Mouse (Mus musculus): ENCODE measurements around the gene Bmp2k.
"Not testable (repeated sequence)": the region's sequence is repeated elsewhere in the genome, so short reads cannot be mapped to it uniquely, and the experiment has no call there.

Gene Bmp2k

DNA sequence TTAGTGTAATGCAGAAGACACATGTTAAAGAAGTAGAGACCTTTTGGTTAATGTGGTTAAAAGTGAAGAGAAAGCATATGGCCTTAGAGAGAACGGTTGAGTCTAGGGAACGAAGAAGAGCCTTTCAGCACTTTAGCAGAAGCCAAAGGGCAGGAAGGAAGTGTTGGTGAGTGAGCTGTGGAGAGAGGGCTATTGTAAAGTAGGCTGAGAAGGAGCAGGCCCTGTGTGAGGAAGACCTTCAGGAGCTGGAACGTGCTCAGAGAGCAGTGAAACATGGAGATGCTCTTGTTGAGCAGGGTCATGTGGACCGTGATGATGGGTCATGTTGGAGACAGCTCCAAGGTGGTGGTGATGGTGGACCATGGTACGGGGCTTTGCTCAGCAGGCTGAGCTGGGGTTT is 4.8 kb downstream of the Bmp2k start:
- DNase-seq (ENCODE audit: low read depth) = no peak

DNA sequence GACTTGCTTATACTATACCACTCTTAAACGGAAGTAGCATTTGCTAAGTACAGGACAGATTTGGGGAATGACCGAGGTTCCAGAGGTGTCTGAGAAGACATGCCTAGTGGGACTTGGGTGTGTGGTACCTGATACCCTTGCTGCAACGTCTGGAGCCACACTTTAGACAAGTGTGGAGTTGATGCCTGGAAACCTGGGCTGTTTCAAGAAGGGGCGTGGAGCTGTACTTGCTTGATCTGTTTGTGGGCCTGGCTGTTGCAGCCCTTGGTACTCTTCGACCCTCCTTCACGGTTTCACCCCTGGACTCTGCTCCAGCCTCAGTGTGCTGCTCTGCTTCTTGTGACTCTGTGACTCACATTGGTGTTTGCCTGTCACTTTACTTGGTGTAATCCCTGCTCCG is 5.4 kb downstream of the Bmp2k start:
- DNase-seq (ENCODE audit: low read depth) = no peak

DNA sequence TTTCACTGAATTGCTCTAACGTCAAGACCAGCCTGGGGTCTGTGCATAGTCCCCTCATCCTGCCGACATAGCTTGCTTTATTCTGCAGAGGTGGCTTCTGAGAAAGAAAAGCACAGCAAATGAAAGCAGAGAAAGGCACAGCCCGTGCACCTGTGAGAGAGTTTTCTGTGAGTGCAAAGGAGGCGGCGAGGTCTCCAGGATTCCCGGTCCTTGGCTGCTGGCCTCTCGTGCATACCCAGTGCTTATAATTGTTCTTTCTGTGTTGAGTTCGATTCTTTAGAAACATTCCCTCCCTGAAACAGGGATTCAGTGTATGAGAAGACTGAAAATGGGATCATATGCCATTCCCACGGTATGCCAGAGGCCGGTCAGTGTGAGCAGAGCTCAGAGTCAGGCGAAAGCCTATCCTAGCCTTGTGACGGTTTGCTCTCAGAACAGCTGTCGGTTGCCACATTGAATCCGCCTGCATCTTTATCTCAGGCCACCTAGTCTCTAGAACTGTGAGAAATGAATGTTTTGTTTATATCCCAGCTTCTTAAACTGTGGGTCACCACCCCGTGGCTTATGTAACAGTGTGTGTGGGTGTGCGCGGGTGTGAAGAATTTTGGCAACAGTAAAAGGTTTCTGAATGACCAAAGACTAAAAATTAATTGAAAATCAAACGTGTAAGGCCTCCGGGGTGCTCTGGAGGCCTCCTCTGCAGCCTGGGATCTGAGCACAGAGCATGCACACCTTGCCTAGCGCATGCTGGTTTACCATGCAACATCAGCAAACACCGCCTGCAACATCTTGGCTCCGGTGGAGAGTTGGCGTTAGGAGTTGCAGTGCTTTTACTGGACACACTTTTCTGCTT is 6.9 kb downstream of the Bmp2k start:
- DNase-seq (ENCODE audit: low read depth) = peak; percentile 20

DNA sequence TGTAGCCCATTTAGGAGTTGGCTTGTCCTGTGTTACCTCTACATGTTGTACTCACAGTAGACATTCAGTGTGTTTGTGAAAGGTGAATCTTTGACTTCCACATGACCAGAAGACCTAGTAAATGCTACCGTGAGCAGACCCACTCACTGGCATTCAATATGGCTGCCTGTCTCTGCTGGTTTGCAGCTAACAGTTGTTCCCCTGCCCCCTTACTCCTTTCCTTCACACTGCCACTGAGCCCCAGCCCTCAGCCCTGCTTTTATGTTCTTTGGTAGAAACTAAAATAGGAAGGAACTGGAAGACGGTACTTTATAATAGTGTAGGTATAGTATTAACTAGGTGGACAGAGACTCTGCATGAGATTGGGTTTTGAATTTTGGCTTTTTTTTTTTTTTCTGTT is 8.4 kb downstream of the Bmp2k start:
- DNase-seq (ENCODE audit: low read depth) = no peak

DNA sequence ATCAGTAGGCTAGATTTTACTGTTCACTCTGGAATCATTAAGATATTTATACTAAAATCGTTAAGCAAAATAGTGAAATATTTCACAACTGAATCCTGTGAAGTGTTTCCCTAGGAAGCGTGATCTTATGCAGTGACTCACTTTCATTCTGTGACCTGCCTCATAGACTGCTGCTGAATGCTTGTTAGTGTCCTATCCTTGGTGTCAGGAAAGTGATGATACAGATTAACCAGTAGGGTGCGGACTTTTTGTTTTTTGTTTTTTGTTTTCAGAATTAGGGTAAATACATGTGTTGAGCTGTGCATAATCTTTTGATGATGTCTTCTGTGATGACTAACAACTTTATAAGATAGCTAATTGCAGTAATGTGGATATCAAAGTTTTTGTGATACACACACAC is 9.4 kb downstream of the Bmp2k start:
- no peak for DNase-seq (ENCODE audit: low read depth)

DNA sequence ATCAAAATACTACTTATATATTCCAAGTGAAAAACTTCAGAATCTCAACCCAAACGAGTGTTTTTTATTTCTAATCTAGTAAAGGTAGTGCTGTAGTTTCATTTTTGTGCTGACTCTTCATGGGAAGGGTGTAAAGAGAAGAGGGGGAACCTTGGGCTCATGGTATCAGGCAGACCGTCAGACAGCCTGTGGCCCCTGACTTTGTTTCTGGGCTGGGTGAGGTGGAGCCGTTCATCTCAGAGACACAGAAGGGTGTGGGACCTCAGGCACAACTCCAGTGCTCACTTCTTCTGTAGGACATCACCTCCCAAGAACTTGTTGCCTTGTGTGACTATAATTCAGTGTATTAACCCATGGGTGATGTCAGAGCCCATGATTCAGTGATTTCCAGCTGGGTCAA is 10.0 kb downstream of the Bmp2k start:
- DNase-seq (ENCODE audit: low read depth) = no peak

DNA sequence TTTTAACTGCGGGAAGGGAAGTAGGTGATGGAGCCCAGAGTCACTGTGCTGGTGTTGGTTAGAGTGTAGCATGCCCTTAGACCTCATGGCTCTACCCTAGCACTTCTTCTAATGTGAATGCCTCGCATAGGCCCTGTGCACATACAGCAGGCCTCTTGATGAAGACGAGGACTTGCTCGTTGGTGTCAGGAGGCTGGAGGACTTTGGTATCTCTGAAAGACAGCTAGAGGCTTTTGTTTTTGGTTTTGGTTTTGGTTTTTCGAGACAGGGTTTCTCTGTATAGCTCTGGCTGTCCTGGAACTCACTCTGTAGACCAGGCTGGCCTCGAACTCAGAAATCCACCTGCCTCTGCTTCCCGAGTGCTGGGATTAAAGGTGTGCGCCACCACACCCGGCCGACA is 11.7 kb downstream of the Bmp2k start:
- not testable (repeated sequence) for DNase-seq (ENCODE audit: low read depth)

DNA sequence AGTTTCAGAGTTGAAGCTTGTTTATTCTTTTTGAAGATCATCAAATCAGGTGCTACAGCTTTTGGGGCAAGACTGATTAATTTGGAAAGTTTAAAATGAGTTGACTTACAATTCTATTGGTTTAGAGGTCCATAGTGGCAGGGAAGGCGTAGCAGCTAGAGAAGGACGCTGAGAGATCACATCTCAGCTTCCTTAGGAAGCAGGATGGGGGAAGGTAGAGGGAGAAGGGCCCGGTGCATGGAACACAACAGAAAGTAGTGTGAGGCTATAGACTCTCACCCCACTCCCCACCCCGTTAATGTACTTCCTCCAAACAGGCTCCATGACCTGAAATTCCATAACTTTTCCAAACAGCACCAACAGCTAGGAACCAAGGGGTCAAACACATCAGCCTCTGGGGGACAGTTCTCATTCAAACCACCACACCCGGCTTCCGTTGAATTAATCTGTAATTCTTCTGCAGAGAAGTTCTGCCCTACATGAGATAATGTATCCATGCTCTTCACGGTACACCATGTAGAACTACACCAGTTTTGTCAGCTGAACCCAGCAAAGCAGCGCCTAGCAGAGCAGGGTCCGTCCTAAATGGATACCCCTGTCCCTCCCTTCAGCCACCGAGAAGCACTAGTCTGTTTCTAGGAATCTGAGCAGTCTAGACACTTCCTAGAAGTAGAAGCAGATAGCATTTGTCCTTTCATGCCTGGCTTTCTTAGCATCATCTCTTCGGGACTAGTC is 12.3 kb downstream of the Bmp2k start:
- DNase-seq (ENCODE audit: low read depth) = no peak

DNA sequence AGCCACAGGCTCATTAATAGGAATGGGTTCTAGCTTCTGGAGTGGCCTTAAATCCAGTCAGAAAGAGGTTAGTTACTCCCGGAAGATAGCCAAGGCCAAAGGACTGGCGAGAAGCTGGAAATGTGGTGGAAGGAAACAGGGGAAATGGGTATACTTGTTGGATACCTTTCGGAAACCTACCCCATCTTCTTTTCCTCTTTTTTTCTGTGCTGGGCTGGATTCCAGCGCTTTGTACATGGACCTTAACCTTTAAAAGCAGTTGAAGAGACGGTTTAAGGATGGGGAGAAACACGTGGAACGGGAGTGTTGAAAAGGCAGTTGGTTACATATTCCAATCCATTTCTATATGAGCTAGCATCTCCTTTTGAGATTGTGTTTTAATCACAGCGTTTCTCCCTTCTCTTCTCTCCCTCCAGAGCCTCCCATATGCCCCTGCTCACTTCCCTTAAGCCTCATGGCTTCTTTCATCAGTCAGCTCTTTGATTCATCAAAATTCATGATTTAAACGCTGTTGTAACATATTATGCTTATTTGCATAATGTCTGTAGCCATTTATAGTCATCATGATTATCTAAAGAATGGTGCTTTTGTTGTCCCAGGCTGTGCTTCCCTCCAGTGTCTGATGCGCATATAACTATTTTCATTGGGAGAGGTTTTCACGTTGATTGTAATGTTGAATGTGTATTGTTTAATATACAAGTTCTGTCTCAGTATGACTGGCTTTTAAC is 18.5 kb downstream of the Bmp2k start:
- DNase-seq (ENCODE audit: low read depth) = no peak

DNA sequence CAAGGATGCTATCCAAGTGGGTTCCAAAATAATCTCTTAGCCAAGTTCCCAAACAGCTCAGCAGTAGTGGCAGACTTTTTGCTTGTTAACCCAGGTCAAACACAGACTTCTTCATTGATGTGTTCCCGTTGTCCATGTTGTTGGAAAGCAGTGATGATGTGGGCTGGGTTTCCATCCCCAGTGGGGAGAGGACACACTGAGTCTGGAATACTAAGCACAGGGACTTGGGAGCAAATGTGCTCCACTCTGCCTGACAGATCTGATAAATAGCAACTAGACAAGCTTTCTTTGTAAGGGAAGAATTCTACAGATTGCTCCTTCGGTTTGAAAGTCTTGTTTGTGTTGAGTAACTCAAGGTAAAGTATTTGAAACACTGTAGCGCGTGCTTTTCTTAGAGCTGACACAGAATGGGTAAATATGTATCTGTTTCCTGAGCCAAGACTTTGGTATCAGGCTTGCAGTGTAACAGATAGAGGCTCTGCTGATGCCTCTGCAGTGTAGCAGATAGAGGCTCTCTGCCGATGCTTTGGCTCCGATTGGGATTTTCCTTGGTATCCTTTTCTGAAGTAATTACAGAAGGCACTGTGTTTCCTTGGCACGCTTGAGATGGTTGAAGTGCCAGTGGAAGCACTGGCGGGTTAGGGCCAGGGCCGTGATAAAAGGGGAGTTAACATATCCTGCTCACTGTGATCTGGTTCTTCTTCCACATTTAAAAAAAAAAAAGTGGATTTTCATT is 19.5 kb downstream of the Bmp2k start:
- no peak for DNase-seq (ENCODE audit: low read depth)

DNA sequence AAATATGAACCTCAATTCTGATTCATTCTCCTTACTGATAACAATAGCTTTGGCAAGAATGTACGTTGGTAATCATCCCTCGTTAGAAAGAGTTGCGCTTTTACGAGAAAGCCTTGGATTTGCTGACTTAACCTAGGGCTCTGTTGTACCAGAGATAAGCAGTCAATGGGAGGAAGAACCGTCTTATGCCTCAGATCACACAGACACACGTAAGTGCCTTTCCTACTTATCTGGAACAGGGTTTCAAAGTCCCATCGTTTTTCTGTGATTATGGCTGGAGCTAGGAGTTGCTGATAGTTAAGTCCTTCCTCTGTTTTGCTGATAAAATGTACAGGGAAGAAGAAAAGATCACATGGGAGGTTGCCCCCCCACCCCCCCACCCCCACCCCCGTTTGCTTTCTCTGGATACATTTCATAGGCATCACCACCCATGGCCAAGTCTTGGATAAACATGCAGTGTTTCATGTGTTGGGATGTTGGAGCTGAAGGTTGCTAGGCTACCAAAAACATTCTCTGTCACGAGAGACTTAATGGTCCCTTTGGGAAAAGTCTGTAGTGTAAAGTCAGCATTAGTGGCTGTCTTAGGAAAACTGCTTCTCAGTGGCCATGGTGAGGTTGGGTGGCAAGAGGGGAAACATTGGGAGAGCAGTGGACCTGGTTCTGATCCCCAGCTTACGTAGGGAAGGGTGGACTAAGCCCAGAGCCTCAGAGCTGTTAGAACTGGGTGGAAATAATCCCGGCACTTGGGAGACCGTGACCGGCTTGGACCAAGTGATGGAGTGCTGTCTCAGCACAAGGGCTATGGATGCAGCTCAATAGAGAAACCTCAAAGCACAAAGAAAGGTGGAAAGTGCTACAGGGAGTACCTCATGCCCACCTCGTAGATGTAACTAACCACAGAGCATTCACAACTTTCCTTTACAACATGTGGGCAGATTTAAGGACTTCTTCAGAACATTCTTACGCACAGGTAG is 25.1 kb downstream of the Bmp2k start:
- DNase-seq (ENCODE audit: low read depth) = no peak

DNA sequence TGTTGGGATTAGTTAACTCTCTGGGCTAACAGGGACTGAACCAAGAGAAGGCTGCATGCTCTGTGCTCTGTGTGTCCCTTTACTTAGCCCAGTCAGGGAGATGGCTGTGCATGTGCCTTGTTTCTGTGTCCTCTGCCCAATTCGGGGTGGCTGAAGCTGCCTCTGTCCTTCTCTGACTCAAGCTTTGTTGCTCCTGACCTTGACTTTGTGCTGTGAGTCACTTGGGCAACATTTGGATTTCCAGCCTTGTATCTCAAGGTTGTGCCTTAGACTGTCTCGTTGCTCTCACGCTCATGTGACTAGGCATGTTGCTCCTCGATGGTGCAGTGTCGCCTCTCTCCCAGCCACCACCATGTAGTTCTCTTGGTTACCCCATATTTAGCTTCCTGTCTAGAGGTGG is 27.3 kb downstream of the Bmp2k start:
- DNase-seq (ENCODE audit: low read depth) = peak; percentile 24

DNA sequence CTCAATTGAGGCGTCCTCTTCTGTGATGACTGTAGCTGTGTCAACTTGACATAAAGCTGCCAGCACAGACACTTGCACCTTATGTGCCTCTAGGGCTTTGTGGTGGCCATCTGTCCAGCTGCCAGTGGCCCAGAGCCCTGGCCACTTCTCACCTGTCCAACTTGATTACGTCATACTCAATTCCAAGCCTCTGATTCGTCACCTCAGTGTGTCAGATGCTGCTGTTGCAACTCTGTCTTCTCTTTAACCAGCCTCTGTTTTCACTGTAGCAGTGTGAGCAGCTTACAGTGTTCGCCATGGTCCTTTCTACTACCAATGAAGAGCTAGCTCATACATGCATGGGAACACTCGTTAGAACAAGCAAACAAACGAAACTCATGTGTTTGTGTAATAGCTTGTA is 28.2 kb downstream of the Bmp2k start:
- peak; percentile 24 for DNase-seq (ENCODE audit: low read depth)

DNA sequence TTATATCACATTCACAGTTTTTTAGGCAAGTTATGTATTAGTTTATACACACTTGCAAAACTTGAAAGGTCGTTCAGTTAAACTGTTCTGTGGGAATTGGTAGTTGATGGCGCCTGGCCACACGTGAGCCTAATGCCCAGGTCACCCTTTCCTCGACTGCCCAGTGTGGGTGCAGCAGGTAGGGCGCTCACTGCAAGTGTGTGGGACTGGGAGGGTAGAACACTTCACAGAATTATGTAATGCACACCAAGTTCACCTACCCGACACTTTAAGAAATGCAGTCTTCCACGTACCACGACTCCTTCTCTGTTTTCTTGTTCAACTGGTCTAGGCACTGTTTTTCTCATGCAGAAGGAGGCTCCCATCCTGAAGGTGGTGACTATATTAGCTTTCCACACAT is 30.5 kb downstream of the Bmp2k start:
- DNase-seq (ENCODE audit: low read depth) = no peak

DNA sequence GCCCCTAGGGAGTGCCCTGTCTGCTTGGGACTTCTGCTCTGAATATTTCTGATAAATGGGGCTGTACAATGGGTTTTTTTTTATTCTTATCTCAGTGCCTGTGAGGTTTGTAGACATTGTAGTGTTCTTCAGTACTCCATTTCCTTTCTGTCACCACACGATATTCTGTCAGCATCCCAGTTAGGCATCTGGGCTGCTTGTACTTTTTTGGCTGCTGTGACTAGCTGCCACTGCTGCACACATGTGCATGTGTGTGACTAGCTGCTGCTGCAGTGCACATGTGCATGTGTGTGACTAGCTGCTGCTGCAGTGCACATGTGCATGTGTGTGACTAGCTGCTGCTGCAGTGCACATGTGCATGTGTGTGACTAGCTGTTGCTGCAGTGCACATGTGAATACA is 31.4 kb downstream of the Bmp2k start:
- not testable (repeated sequence) for DNase-seq (ENCODE audit: low read depth)

DNA sequence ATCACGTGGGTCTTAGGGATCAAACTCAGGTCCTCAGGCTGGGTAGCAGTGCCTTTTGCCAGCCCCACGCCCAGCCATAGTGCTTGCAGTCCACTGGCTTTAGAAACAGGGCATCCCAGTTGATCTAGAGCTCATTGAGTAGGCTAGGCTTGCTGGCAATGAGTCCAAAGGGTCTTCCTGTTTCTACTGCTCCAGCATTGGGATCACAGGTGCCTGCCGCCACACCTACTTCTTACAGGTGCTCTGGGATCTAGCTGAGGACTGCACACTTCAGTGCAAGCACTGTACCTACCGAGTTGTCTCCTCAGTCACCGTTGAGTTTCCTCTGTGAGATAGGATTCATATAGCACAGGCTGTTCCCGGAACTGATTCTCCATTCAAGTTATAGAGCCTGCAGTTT is 34.3 kb downstream of the Bmp2k start:
- no peak for DNase-seq (ENCODE audit: low read depth)

DNA sequence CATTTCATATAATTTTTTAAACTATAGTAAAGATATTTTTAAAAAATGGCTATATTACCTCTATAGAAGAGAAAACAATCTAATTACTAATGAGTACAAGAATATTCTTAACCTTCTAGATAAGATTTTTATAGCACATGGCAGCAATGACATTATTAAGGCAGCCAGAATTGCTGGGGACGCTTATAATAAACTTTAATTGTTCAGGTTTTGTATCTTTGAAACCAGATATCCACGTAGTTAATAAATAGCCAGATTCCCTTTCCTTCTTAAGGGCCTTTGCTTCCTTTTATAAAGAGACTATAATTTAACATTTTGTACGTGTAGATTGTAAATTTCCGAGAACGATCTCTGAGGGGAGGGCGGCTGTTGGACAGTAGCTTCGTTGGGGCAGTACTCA is 47.8 kb downstream of the Bmp2k start:
- DNase-seq (ENCODE audit: low read depth) = no peak

DNA sequence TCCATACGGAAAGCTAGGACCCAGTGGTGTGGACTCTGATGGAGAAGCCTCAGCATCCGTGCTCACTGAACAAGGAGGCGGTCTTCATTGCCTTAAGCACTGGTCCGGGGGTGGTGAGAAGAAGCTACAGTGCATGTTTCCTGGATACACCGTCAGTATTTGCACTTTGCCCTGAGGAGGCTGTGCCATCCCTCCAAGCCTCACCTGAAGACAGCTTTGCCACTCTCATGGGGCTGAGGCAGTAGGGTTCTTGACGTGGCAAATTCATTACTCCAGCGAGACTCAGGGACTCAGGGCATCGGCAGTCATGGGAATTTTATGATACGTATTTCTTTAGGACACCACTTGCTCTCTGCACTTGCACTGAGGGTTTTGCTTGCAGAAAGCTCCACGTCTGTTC is 49.2 kb downstream of the Bmp2k start:
- DNase-seq (ENCODE audit: low read depth) = no peak

DNA sequence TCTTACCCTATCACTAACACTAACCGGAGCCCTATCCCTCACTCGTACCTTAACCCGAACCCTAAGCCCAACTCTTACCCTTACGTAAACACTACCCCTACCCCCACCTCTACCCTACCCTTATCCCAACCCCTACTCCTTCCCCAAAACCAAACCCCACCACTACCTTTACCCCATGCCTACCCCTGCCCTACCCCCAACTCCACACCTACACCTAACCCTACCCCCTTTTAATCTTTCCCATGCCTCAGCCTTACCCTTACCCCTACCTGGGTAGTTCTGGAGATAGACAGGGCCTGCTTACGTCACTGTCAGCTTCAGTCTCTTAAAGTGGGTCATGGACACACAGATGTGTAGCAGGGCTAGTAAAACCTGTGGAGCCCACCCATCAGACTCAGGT is 51.4 kb downstream of the Bmp2k start:
- no peak for DNase-seq (ENCODE audit: low read depth)

DNA sequence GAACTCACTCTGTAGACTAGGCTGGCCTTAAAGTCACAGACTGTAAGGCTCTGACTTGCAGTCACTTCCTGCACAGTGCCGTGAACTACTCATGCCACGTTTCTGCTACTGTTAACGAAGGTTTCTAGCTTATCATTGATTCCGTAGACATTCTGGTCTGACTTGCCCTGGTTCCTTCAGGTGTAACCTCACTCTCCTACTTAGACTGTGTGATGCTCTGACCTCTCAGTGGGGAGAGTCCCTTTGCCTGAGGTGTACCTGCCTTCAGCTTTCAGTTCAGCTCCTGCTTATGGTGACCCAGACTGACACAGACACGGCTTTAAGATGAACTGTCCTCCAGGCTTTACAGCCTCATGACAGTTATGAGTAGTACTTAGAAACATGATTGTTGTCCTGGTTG is 56.7 kb downstream of the Bmp2k start:
- no peak for DNase-seq (ENCODE audit: low read depth)

DNA sequence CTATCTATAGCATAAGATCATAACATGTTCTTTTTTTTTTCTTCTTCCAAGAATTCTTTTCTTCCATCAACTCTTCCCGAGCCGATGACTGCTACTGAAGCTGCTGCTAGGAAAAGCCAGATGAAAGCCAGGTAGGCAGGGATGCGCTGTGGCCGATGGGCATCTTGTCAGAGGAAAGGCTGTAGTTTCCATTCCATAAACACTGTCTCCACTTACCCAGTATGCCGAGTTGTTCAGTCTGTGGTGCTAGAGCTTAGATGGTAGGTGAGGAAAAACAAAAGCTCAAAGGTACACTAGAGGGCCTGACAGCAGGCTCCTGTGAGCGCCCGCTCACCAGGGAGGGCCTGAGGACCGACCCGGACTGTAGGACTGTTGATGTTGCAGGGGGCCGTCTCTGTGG is 57.3 kb downstream of the Bmp2k start:
- DNase-seq (ENCODE audit: low read depth) = no peak
